Mouse (Mus musculus): ENCODE data around the gene Col9a1.

The Col9a1 gene

GRCm38 (mm10) chr1:24294979-24295942 lies 117.9 kb downstream of the Col9a1 start:
- DNase-seq (ENCODE audit: low read depth, low spot score): no peak

DNA sequence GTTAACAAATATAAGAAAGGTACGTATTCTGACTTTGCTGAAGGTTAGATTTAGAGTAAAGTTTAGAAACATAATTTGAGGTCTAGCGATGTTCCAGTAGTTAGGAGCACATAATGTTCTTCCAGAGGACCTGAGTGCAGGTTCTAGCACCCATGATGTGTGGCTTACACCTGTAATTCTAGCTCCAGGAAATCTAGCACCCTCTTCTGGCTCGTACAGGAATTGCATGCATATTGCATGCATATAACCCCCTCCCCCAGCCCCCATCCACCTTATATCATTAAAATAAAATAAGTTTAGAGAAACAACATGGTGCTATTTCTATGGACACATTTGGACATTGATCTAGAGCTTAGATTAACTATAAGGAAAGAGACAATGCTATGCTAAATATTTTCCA lies 123.3 kb downstream of the Col9a1 start:
- DNase-seq (ENCODE audit: low read depth, low spot score): no peak
